Mouse (Mus musculus) right cerebral cortex, postnatal 36 days (tissue): ENCODE data around the gene Pdcd11.
A peak's percentile ranks its signal among the peaks of the same experiment; 100 is the strongest.

Source experiments
- DNase-seq, 2 experiments: peaks; one replicate each; pipeline ENCODE4 v3.0.0; 2022; ENCODE audit warnings: low spot score in 2 of 2, mixed read lengths in 1 of 2

The Pdcd11 gene

DNA sequence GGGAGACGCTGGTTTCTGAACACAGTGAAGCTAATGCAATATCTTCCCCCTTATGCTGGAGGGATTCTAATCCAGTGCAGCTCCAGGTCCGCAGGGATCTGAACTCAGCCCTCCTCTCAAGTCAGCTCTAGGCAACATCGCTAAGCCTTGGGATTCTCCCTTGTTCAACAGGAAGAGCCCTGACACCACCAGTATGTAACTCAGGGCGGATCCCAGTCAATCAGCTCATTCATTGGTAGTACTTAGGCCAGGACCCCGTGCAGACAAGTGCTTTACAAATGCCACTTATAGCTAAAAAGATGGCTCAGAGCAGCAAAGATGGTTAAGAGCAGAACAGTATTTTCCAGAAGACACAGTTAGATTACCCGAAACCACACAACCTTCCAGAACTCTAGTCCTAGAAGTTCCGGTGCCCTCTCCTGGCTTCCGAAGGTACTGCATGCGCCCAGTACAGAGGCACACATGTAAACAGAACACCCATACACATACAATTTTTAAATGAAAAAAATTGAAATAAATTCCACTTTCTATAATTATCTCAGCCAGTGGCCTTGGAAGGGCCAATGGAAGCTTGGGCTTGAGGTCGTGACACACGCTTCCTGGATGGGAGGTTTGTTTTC, 78.3 kb downstream of the Pdcd11 start:
- peak; percentile 74 to 82 for DNase-seq

GRCm38 (mm10) chr19:47174515-47174914, 83.9 kb downstream of the Pdcd11 start:
- DNase-seq = no peak

DNA sequence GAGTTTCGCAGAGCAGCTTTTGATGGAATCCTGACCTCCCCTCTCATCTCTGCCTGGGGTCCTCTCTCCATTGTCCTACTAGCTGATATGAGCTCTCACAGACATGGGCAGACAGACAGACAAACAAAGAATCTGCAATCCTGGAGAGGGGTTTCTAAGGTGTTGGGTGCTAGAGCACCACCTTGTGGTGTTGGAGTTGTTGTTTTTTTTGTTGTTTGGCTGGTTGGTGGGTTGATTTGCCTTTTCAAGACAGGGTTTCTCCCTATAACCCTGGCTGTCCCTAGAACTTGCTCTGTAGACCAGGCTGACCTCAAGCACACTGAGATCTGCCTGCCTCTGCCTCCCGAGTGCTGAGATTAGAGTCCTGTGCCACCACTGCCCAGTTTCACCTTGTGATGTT, 84.9 kb downstream of the Pdcd11 start:
- DNase-seq = no peak

DNA sequence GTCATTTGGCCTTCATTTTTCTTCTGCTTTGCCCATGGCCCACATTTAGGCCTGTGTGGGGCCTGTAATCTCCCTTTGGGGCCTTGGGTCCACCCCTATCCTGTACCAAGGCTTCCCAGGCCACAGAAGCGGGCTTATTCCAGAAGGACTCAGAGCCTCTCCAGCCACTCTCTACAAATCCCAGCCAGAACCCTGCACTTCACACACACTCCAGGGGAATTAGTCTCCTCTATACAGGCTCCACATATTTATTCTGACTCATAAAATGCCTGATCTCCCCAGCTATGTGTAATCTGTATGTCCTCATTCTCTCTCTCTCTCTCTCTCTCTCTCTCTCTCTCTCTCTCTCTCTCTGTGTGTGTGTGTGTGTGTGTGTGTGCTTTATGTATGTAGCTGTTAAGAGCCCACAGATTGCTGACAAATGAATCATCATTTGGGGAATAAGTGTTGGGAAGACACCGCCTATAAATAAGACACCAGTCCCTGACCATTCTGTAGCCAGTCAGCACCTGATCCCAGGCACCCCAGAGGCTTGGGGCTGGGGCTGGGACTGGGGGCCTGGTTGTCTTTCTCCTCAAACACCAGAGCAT, 86.4 kb downstream of the Pdcd11 start:
- no peak for DNase-seq

DNA sequence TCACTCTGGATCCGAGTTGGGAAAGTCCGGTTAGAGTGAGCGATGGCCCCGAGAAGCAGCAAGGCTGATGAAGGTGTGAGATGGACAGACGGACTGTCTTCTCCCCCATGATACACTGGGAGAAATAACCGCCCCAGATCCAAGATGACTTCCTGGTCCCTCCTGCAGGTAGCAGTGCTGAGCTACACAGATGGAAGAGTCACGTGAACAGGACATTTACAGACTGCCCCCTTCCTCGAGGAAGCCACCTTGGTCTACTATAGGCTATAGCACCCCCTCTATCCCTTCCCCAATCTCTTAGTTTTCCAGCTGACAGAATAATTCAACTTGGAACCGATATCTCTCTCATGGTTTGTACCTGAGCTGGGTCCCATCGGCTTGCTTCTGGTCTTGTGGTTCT, 87.4 kb downstream of the Pdcd11 start:
- DNase-seq = no peak

DNA sequence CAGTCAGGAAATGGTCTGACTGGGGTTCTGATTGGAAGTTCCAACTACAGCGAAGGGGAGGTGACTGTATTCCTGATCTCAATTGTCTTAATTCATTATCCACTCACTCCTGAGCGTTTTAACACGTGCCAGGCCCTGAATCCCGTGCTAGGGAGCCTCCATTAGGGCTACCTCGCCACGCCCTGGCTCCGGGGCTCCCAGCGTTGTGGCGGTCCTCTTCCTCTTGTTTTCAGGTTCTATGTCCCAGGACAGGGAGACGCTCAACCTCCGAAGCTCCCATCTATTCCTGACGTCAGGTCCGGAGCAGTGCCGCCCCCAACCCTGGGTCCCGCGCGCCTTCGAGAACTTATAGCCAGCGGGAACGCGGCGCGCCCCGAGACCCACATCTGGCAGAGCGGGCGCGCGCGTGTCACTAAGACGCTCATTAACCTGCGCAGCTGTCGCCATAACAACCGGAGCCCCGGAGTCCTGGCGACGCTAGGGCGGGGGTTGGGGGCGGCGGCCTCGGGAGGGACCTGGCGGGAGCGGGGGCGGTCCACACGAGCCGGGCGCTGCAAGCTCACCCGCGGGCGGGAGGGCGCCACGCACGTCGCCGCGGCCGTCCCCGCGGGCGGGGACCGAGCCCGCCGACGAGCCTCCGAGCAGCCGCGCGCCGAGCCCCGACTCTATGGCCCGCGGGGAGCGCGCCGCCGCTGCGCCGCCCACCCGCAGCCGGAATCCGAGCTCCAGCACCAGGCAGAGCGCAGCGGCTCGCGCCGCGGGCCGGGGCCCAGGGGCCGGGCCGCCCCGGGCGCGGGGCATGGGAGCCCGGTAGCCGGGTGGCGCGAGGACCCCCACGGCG, 88.1 kb downstream of the Pdcd11 start, which contains the start of gene Neurl1a:
Gene Neurl1a (plus strand): TSS at position 390 of the 841 bp plus-strand sequence.
- peak; percentile 47 to 63 for DNase-seq

DNA sequence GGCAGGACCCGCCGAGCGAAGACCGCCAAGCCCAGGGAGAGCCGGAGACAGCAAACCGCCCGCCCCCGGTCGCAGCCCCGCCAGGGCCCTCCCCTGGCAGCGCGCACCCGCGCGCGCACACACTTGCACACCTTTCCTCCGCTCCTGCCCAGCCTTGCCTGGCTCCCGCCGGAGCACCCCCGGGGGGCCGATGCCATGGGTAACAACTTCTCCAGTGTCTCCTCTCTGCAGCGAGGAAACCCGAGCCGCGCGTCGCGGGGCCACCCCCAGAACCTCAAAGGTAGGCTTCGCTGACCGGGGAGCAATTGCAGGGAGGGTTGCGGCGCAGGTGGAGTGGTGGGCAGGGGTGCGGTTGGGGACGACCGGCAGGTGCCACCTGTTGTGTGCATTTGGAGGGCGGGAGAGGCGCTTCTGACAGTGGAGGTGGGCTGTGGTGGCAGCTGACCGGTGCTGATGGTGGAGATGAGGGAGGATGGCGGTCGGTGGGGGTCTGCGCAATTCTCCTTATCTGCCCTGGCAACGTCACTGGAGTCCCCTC, 88.8 kb downstream of the Pdcd11 start:
- DNase-seq = peak in 1 of 2 experiments; percentile 32

GRCm38 (mm10) chr19:47180011-47180410, 89.4 kb downstream of the Pdcd11 start:
- DNase-seq = no peak
